Mouse (Mus musculus): ENCODE results near the gene Itgb6.

The Itgb6 gene

GRCm38 (mm10) chr2:60722514-60722913 is at the start of gene Itgb6:
Gene Itgb6, minus strand, starts transcription at chr2:60722643.
- DNase-seq (ENCODE audit: low spot score): no peak

GRCm38 (mm10) chr2:60766420-60766819 is 44.0 kb upstream of the Itgb6 start:
- DNase-seq (ENCODE audit: low spot score): no peak

DNA sequence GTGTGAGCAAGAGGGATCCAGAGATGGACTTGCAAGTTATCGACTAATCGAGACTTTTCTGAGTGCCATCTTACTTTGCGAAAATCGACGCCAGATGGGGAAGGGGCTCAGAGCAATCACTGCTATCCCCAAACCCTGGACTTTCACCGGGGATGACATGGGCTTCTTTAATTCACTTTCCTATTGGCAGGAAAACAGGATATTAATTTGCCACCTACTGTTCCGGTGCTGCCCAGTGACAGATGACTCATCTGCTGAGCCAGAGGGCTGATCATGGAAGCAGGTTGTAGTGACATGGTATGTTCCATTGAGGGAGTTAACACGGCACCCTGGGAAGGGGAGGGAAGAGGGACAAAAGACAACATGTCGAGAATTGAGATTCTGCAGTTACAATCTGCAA is 33.8 kb upstream of the Itgb6 start:
- no peak for DNase-seq (ENCODE audit: low spot score)

- DNase-seq (ENCODE audit: low spot score): no peak
Observed at GRCm38 (mm10) chr2:60755101-60755500, 32.7 kb upstream of the Itgb6 start.

DNA sequence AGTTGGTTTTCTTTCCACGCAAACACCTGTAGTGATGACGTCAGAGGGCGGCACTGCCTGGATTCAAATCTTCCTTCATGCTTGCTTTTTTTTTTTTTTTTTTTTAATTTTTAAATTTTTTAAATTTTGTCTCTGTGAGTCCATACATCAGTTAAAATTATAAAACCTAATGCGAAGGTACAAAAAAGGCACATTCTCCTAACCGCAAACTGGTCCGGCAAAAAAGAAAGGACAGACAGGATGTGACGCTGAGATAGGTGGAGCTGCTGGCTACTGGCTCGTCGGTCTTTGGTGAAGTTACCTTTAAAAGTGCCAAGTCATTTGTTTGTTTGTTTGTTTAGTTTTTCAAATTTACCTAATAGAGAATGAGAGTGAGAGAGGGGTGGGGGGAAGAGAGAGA is 28.8 kb upstream of the Itgb6 start:
- DNase-seq (ENCODE audit: low spot score): no peak

DNA sequence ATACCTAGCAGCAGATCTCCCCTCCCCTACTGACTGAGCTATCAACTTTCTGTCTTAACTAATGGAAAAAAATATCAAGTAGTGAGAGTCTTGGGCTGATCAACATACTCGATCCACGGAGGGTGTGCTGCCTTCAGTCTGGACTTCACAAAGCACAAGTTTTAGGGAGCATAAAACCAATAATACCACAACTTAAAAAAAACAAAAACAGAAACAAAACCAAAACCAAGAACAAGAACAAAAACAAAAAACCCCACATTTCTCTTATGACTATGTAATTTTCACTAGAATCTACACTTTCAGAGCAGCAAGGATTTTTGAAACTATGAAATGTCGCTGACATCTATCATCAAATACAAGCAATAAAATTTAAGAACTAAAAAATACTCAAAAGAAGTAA is 28.1 kb upstream of the Itgb6 start:
- DNase-seq (ENCODE audit: low spot score): no peak

- DNase-seq (ENCODE audit: low spot score): no peak
Observed at GRCm38 (mm10) chr2:60748585-60748984, 26.1 kb upstream of the Itgb6 start.

GRCm38 (mm10) chr2:60747590-60747989 is 25.1 kb upstream of the Itgb6 start:
- no peak for DNase-seq (ENCODE audit: low spot score)

DNA sequence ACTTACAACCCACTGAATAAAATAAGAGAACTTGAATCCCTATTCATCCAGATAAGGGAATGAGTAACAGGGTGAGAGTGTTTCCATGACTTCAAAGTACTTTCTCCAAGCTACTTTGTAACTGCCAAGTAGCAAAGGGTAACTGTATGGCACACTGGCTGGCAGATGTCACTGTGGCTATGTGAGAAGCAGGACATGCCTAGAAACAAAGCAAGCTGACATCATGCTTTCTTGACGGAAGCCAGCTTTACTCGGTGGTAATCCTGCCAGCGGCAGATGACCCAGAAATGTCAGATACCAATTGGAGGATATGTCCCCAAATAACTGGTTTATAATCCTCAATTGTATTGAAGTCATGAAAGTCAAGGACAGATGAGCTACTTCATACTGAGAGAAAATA is 22.2 kb upstream of the Itgb6 start:
- no peak for DNase-seq (ENCODE audit: low spot score)

GRCm38 (mm10) chr2:60739389-60740137 is 17.1 kb upstream of the Itgb6 start:
- DNase-seq (ENCODE audit: low spot score): no peak

DNA sequence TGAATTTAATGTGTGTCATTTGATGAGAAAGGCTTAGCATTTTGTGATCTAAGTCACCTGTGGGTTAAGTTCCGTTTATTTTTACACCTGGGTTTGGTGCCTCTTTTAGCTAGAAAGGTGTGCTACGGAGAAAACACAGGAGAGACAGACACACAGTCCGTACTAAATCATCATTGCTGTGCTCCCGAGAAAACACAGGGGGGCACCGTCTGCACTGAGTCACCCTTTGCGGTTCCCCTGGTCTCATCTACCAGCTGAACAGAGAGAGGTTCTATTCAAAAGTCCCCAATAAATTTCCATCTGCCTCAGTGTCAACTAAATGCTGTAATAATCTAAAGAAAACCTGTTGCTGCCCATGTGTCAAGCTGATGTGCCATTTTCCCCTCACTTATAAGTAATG is 8.5 kb upstream of the Itgb6 start:
- DNase-seq (ENCODE audit: low spot score): no peak

DNA sequence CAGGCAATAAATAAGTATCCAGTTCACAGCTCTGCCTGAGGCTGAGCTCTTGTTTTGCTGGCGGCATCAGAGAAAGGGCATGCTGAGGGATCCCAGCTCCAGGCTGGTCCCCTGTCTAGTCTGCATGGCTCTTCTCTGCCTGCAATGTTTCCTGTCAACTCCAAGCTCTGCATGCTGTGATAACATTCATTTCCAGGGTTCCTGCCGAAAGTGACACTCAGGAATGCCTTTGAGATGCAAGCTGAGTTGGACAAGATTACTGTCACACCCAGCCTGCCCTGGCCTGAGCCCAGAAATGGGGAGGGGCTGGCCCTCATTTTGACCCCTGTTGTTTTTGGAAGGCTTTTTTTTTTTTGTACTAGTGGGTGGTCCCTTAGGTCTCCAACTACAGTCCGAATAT is 7.6 kb upstream of the Itgb6 start:
- DNase-seq (ENCODE audit: low spot score): no peak

DNA sequence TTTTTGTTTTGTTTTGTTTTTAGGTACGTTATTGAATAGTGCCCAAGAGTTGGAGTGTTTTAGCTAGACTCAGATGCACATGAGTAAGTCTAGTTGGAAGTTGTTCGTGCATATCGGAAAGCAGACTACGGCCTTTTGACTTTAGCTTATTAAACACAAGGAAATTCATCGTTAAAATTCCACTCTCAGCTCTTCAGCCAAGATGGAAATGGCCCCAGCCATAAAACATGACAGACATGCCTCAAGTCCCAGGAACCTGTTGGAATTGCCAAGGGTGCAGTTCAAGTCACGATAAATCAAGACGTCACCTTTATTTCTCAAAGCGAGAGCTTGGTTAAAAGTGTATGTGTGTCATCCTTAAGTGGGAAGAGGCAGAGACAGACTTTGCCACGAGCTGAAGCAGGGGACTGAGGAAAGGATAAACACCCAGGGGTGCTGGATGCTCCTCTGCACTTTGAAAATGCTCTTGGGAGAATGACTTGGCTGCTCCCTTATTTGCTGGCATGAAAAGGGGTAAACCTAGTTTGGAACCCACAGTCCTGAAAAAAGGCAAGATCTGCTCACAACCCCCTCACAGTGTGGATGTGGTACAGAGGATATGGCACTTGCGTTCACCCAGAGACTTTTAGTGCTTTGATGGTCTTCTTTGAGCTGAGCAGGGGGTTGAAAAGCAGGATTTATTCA is 6.6 kb upstream of the Itgb6 start:
- no peak for DNase-seq (ENCODE audit: low spot score)

DNA sequence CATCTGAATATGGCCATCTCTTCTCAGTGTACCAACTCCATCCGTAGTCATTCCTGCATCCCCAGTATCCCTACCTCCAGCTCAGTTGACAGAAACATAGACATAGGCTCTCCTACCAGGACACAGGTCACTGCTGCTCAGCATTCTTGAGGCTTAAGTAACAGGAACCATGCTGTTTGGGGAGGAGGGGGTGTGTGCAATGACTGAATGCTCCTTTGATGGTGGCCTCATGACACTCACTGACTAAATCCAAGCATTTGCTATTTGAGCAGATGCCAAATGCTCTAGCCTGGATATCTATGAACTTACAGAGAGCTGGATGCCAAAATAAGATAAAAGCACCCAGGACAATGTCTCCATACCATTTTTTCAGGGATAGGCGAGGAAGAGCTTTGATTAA is 2.2 kb upstream of the Itgb6 start:
- DNase-seq (ENCODE audit: low spot score): no peak

DNA sequence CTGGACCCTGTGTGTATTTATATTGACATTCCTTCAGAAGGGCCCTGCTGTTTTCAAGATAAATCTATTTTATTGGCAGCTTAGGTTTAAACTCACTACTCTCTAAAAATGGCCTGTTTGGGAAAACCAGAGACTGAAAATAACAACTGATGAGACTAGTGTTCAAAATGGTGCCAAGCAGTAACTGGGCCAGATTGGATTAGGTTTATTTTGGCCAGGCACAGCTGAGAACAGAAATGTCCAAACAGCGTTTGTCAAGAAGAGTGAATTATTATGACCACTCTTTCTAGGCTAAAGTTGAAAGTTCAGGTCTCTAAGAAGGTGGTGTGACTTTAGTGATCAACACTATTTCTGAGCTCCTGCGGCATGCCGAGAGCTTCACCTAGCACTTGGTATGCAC is 524 bp upstream of the Itgb6 start:
- no peak for DNase-seq (ENCODE audit: low spot score)

DNA sequence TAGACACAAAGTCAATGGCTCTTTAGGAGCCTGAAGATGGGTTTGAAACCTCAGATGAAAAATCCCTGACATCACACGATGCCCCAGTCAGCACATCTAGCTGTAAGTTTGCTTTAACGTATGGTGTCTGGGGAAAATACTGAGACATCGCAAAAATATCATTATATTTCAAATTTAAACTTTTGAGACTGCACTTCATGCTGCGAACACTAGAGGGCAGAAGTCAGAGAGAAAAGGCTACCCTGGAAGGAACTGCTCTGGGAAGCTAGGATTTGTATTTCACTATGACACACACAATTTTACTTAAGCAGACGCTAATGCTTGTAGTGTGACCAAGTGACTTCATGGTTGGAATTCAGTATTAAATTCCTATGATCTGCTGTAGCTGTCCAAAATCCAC is 1.5 kb downstream of the Itgb6 start:
- no peak for DNase-seq (ENCODE audit: low spot score)

DNA sequence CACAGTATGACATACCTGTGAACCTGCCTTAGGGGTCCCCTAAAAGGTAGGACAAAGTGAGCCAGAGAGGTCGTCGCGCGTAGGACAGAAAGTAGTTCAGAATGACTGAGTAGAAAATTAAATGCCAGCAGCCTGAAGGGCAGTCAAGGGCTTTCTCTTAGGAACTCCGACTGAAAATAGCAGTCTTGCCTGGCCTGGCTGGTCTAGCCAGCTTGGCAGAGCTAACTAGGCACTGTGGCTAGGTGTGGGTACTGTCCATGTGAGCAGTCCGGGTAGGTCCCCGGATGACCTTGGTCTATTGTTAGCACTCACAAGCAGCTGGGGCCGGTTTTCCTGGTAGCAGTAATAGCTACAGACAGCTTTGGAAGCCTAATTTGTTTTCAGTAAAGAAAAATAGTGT is 2.2 kb downstream of the Itgb6 start:
- DNase-seq (ENCODE audit: low spot score): no peak

DNA sequence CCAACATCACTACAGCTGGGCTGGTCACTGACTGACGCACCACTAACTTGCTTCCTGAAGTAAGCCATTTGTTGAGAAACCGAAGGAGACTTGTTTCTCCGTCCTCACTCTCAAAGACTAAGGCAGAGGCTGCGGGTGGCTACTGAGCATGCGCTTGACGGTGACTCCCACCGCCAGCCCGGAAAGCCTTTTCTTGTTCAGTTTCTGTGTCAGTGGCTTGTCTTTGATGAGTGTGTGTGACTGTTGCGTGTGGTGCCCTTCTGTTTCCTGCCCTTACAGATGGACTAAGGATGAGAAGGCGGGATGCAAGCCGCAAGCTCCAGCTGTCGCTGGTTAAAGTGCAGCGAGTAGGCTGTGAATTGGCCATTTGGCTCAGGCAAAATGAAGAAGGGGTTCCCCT is 5.1 kb downstream of the Itgb6 start:
- peak; percentile 1 for DNase-seq (ENCODE audit: low spot score)

- DNase-seq (ENCODE audit: low spot score): no peak
Observed at GRCm38 (mm10) chr2:60716549-60716948, 5.9 kb downstream of the Itgb6 start.

DNA sequence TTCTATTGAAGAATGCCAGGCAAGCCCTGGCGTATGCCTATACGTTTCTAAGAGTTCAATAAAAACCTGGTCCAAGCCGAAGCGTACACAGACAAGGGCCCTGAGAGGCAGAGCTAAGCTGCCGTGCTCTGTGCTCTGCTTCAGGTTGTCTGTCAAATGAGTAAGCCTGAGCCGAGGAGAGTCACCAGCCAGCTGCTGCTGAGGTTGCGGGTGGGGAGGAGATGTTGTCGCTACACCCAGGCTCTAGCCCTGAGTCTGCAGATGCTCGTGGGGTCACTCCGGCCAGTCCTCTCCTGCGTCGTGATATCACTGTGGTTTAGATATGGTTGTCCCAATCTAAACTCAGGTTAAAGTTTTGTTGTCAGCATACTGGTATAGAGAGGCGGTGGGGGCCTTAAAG is 6.7 kb downstream of the Itgb6 start:
- no peak for DNase-seq (ENCODE audit: low spot score)

GRCm38 (mm10) chr2:60714971-60715502 is 7.4 kb downstream of the Itgb6 start:
- no peak for DNase-seq (ENCODE audit: low spot score)

DNA sequence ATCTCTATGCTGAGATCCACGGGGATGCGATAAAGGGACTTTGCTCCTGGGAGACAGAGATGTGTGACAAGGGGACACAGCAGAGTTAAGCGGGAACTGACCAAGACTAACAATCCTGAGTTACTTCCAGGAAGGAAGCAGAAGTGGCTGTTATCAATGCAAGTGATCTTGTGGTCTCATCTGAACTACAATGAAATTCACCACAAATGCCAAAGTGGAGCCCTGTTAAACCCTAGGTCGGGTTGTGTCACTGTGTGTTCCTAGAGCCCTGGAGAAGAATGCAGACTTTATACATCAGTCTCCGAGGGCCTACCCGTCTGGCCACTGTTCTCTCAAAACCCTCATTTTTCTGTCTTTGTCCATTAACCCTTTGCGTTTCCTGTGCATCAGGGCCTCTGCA is 8.0 kb downstream of the Itgb6 start:
- DNase-seq (ENCODE audit: low spot score): no peak

GRCm38 (mm10) chr2:60713857-60714256 is 8.6 kb downstream of the Itgb6 start:
- DNase-seq (ENCODE audit: low spot score): no peak

- DNase-seq (ENCODE audit: low spot score): no peak
Observed at GRCm38 (mm10) chr2:60712891-60713290, 9.6 kb downstream of the Itgb6 start.
